Mouse (Mus musculus) spleen, postnatal 10 days (tissue): ENCODE data around the gene Smarca5.

Experiments
- DNase-seq, 2 experiments: peaks; one replicate each; pipeline ENCODE4 v3.0.0; 2021 to 2022; ENCODE audit warnings: low spot score in 2 of 2

Gene Smarca5

GRCm38 (mm10) chr8:80669277-80669901 is 69.9 kb downstream of the Smarca5 start:
- DNase-seq, result no peak

DNA sequence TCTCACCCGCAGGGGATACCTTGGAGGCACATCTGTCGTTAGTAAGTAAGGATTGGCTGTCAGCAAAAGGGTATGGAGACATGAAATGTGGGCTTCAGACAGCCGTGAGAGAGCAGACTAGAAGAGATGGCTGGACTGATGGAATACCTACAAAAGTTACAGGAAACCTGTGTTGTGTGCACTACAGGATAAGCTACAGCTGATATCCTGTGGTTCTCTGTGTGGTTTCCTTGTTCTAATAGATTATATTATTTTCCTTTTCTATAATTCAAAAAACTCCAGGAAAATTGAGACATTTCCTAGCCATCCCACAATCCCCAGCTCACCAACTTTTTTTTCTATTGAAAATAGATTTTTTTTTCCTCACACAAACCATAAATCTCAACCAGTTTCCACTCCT is 75.8 kb downstream of the Smarca5 start:
- peak in 1 of 2 experiments; percentile 1 for DNase-seq

GRCm38 (mm10) chr8:80661055-80661454 is 78.2 kb downstream of the Smarca5 start:
- DNase-seq, result no peak

- peak in 1 of 2 experiments; percentile 20 for DNase-seq
Observed at GRCm38 (mm10) chr8:80657639-80658038, 81.7 kb downstream of the Smarca5 start.
